25 mouse cellular contexts compared by ENCODE assay signal in the genomic region with DNA sequence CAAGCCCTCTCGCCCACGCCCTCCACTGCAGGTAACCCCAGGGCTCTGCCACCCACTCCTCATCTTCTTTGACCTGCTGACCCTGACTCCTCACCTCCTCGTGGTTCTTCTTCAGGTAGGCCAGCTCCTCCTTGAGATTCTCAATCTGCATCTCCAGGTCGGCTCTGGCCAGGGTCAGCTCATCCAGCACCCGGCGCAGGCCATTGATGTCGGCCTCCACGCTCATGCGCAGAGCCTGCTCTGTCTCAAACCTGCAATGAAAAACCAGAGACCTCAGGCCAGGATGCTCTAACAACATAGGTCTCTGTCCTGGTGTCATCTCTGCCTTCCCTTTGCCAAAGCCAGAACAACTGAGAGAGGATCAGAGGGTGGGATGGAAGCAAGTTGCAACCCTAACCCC. TPM values are rescaled to one million over a fixed set of nuclear protein-coding genes. Genes with fewer than 3 reads are reported as not detected.
A peak's percentile ranks its signal among the peaks of the same experiment; 100 is the strongest.
DNase-seq lines count a peak whose midpoint lies in the region; ATAC-seq lines count a peak whose summit lies in the region.
"Had no signal": no experiment of that assay in that cellular context is flagged by ENCODE, and none has a peak within 500 bp of the region (broad histone marks: within the 10 kb centered on the region; RNA-seq: fewer than 3 reads in every experiment).

No protein-coding gene starts in this region.

- peak; percentile 30 for DNase-seq in forebrain, embryonic 11.5 days (ENCODE audit: low spot score)
- no peak for DNase-seq in forebrain, embryonic 14.5 days (ENCODE audit: low spot score)
- DNase-seq in testis, postnatal 10 days (ENCODE audit: low spot score) = peak; percentile 37
- DNase-seq in testis, postnatal 14 days (ENCODE audit: low spot score) = no peak
- no peak for DNase-seq in adrenal gland, adult 2 months
- DNase-seq: adrenal gland, postnatal 10 days; adrenal gland, postnatal 25 days; cerebellum, adult 11 months; cerebellum, adult 18-20 months; cerebellum, adult 8-10 months; cerebellum, postnatal 10 days; cerebellum, postnatal 25 days had no signal

- H3K27me3 ChIP-seq in forebrain, embryonic 11.5 days (ENCODE audit: control insufficient read depth, insufficient read depth, low read length) = no peaks in the 10 kb centered on the region
- no peaks in the 10 kb centered on the region for H3K27me3 ChIP-seq in forebrain, embryonic 14.5 days (replicated peaks; ENCODE audit: control insufficient read depth, insufficient read depth, low read length)
- no peaks in the 10 kb centered on the region for H3K27me3 ChIP-seq in embryonic facial prominence, embryonic 15.5 days

- no peak overlapping the region for H3K4me2 ChIP-seq in forebrain, embryonic 11.5 days (ENCODE audit: low read depth, low read length, severe bottlenecking)
- no peak overlapping the region for H3K4me2 ChIP-seq in forebrain, embryonic 14.5 days (ENCODE audit: low read length)
- peak overlapping the region; percentile 36 for H3K4me2 ChIP-seq in embryonic facial prominence, embryonic 15.5 days (replicated peaks)
- H3K4me2 ChIP-seq: forebrain, embryonic 13.5 days had no signal

- no peak overlapping the region for H3K4me3 ChIP-seq in forebrain, embryonic 11.5 days (ENCODE audit: low read depth, low read length)
- H3K4me3 ChIP-seq in forebrain, embryonic 14.5 days (ENCODE audit: low read depth, low read length) = no peak overlapping the region
- peak overlapping the region; percentile 29 for H3K4me3 ChIP-seq in embryonic facial prominence, embryonic 15.5 days (replicated peaks)
- H3K4me3 ChIP-seq: erythroblast, embryonic 14.5 days; forebrain, embryonic 10.5 days; forebrain, embryonic 13.5 days had no signal

- no peak overlapping the region for H3K27ac ChIP-seq in forebrain, embryonic 11.5 days (ENCODE audit: low read depth, low read length)
- no peak overlapping the region for H3K27ac ChIP-seq in forebrain, embryonic 14.5 days (ENCODE audit: low read depth, low read length)
- no peak overlapping the region for H3K27ac ChIP-seq in embryonic facial prominence, embryonic 15.5 days (replicated peaks)
- H3K27ac ChIP-seq: forebrain, embryonic 10.5 days; forebrain, embryonic 13.5 days had no signal

- no peaks in the 10 kb centered on the region for H3K9me3 ChIP-seq in forebrain, embryonic 11.5 days (ENCODE audit: control insufficient read depth, low read length)
- no peaks in the 10 kb centered on the region for H3K9me3 ChIP-seq in forebrain, embryonic 14.5 days (replicated peaks; ENCODE audit: control insufficient read depth, low read length)
- no peaks in the 10 kb centered on the region for H3K9me3 ChIP-seq in embryonic facial prominence, embryonic 15.5 days (replicated peaks)
- H3K9me3 ChIP-seq: forebrain, embryonic 10.5 days; forebrain, embryonic 13.5 days had no signal

- ATAC-seq in forebrain, embryonic 11.5 days (replicated peaks; ENCODE audit: low FRiP score) = no peak
- no peak for ATAC-seq in forebrain, embryonic 14.5 days
- no peak for ATAC-seq in embryonic facial prominence, embryonic 15.5 days (ENCODE audit: insufficient number of reproducible peaks, low FRiP score, low TSS enrichment, low read depth)
- ATAC-seq: activated CD4-positive, CD25-positive, alpha-beta regulatory T cell, adult 4 months; forebrain, embryonic 13.5 days; forebrain, embryonic 16.5 days had no signal

- no peaks in the 10 kb centered on the region for H3K4me1 ChIP-seq in forebrain, embryonic 11.5 days (replicated peaks; ENCODE audit: control insufficient read depth, insufficient read depth, low read length)
- H3K4me1 ChIP-seq in forebrain, embryonic 14.5 days (ENCODE audit: control insufficient read depth, insufficient read depth, low read length) = no peaks in the 10 kb centered on the region
- 0 out of 2 replicates have a peak, but pooled peaks cover 5% of the 10 kb centered on the region for H3K4me1 ChIP-seq in embryonic facial prominence, embryonic 15.5 days

- H3K9ac ChIP-seq in forebrain, embryonic 11.5 days (ENCODE audit: low read length) = no peak overlapping the region
- no peak overlapping the region for H3K9ac ChIP-seq in forebrain, embryonic 14.5 days (ENCODE audit: low read length)
- H3K9ac ChIP-seq in embryonic facial prominence, embryonic 15.5 days = no peak overlapping the region
- H3K9ac ChIP-seq: forebrain, embryonic 13.5 days had no signal

- 93% methylated on average over 9 of the region's 9 CpGs for WGBS in forebrain, embryonic 11.5 days
- 96% methylated on average over 9 of the region's 9 CpGs for WGBS in forebrain, embryonic 14.5 days
- WGBS in embryonic facial prominence, embryonic 15.5 days = 91% methylated on average over 9 of the region's 9 CpGs

- no peaks in the 10 kb centered on the region for H3K36me3 ChIP-seq in forebrain, embryonic 11.5 days (ENCODE audit: control insufficient read depth, insufficient read depth, low read length)
- H3K36me3 ChIP-seq in forebrain, embryonic 14.5 days (ENCODE audit: control insufficient read depth, insufficient read depth, low read length) = no peaks in the 10 kb centered on the region
- H3K36me3 ChIP-seq in embryonic facial prominence, embryonic 15.5 days = no peaks in the 10 kb centered on the region
- H3K36me3 ChIP-seq: forebrain, embryonic 10.5 days had no signal

RNA-seq across cellular contexts. Expression of a gene that starts 1.8 kb away (rescaled TPM):
- not detected in 2 replicates for polyA plus RNA-seq in forebrain, embryonic 11.5 days (2014; fragmentation: Nextera tagmentation; extraction: Ambion mirVana)
- 0.14 and 0.23 TPM in 2 replicates for polyA plus RNA-seq in forebrain, embryonic 14.5 days (2014; fragmentation: Nextera tagmentation; extraction: Ambion mirVana)
- polyA plus RNA-seq in embryonic facial prominence, embryonic 15.5 days (2015; fragmentation: Nextera tagmentation; extraction: Ambion mirVana) = 399 and 504 TPM in 2 replicates
- not detected for total RNA-seq in adrenal gland, adult 2 months (2021)
- not detected in 2 replicates for polyA plus RNA-seq in adrenal gland, adult 2 months (2012; rRNA removed)
- total RNA-seq: adrenal gland, adult 18-20 months; adrenal gland, postnatal 10 days; adrenal gland, postnatal 25 days; MEL had no signal
- polyA plus RNA-seq: forebrain, embryonic 10.5 days had no signal

RNA-seq across cellular contexts. Expression of a gene that starts 10.4 kb away (rescaled TPM):
- polyA plus RNA-seq in forebrain, embryonic 11.5 days (2014; fragmentation: Nextera tagmentation; extraction: Ambion mirVana) = not detected in 2 replicates
- not detected in 2 replicates for polyA plus RNA-seq in forebrain, embryonic 14.5 days (2014; fragmentation: Nextera tagmentation; extraction: Ambion mirVana)
- polyA plus RNA-seq in embryonic facial prominence, embryonic 15.5 days (2015; fragmentation: Nextera tagmentation; extraction: Ambion mirVana) = 6.9 and 7.0 TPM in 2 replicates
- not detected for total RNA-seq in adrenal gland, adult 2 months (2021)
- polyA plus RNA-seq in adrenal gland, adult 2 months (2012; rRNA removed) = not detected in 2 replicates
- total RNA-seq: adrenal gland, adult 18-20 months; adrenal gland, postnatal 10 days; adrenal gland, postnatal 25 days; adrenal gland, postnatal 4 days; MEL had no signal
- polyA plus RNA-seq: activated CD4-positive, CD25-positive, alpha-beta regulatory T cell, adult 4 months; cortical plate, adult 2 months; embryonic facial prominence, embryonic 11.5 days; erythroblast, embryonic 14.5 days; forebrain, embryonic 10.5 days; forebrain, embryonic 13.5 days; forebrain, embryonic 16.5 days; frontal cortex, adult 2 months had no signal

RNA-seq across cellular contexts. Expression of a gene that starts 10.6 kb away (rescaled TPM):
- not detected in 2 replicates for polyA plus RNA-seq in forebrain, embryonic 11.5 days (2014; fragmentation: Nextera tagmentation; extraction: Ambion mirVana)
- 0.21 TPM in 1 of 2 replicates, not detected in the other for polyA plus RNA-seq in forebrain, embryonic 14.5 days (2014; fragmentation: Nextera tagmentation; extraction: Ambion mirVana)
- 0.25 and 0.37 TPM in 2 replicates for polyA plus RNA-seq in embryonic facial prominence, embryonic 15.5 days (2015; fragmentation: Nextera tagmentation; extraction: Ambion mirVana)
- not detected for total RNA-seq in adrenal gland, adult 2 months (2021)
- polyA plus RNA-seq in adrenal gland, adult 2 months (2012; rRNA removed) = 0.12 TPM in 1 of 2 replicates, not detected in the other
- total RNA-seq: adrenal gland, adult 18-20 months; adrenal gland, postnatal 10 days; adrenal gland, postnatal 25 days; adrenal gland, postnatal 4 days; MEL had no signal
- polyA plus RNA-seq: activated CD4-positive, CD25-positive, alpha-beta regulatory T cell, adult 4 months; C2C12; cortical plate, adult 2 months; embryonic facial prominence, embryonic 11.5 days; forebrain, embryonic 10.5 days; forebrain, embryonic 13.5 days; forebrain, embryonic 16.5 days had no signal

RNA-seq across cellular contexts. Expression of a gene that starts 51.7 kb away (rescaled TPM):
- polyA plus RNA-seq in forebrain, embryonic 11.5 days (2014; fragmentation: Nextera tagmentation; extraction: Ambion mirVana) = 1.6 and 1.7 TPM in 2 replicates
- 0.20 TPM in 1 of 2 replicates, not detected in the other for polyA plus RNA-seq in forebrain, embryonic 14.5 days (2014; fragmentation: Nextera tagmentation; extraction: Ambion mirVana)
- polyA plus RNA-seq in embryonic facial prominence, embryonic 15.5 days (2015; fragmentation: Nextera tagmentation; extraction: Ambion mirVana) = 1,122 and 1,244 TPM in 2 replicates
- under 1 TPM in 1 of 2 experiments, not detected in 1; 0.52 TPM for total RNA-seq in adrenal gland, adult 2 months (2021)
- 0.12 and 0.13 TPM in 2 replicates for polyA plus RNA-seq in adrenal gland, adult 2 months (2012; rRNA removed)
- total RNA-seq: adrenal gland, postnatal 25 days; MEL had no signal
- polyA plus RNA-seq: activated CD4-positive, CD25-positive, alpha-beta regulatory T cell, adult 4 months; cortical plate, adult 2 months had no signal

Comparison
In these comparisons a context has a peak if more than half of its experiments do, and no peak if none do; other contexts are left out.
1. DNase-seq: peak in forebrain, embryonic 11.5 days (single experiment) and testis, postnatal 10 days (single experiment); none in forebrain, embryonic 14.5 days (single experiment), testis, postnatal 14 days (single experiment) and adrenal gland, adult 2 months (single experiment).
2. RNA of a gene that starts 1.8 kb away (polyA plus RNA-seq): 399 to 504 TPM in embryonic facial prominence, embryonic 15.5 days; 0.14 to 0.23 TPM in forebrain, embryonic 14.5 days, not detected in forebrain, embryonic 11.5 days and not detected in adrenal gland, adult 2 months; every median in the first group is over 100 times any median in the second.